In genomic region chr15:95856684-95857595, GRCm38 (mm10) we compare ENCODE assay signal across 13 mouse cellular contexts.
DNase-seq lines count a peak whose midpoint lies in the region; ATAC-seq and TF ChIP-seq lines count a peak whose summit lies in the region.
"Had no signal": no experiment of that assay in that cellular context is flagged by ENCODE, and none has a peak within 500 bp of the region (broad histone marks: within the 10 kb centered on the region; RNA-seq: fewer than 3 reads in every experiment).

No protein-coding gene starts in this region.

- H3K9ac ChIP-seq in heart, embryonic 12.5 days: no peak overlapping the region
- no peak overlapping the region for H3K9ac ChIP-seq in liver, embryonic 11.5 days (ENCODE audit: low read depth, low read length)
- H3K9ac ChIP-seq in embryonic facial prominence, embryonic 14.5 days (ENCODE audit: low read depth, low read length): no peak overlapping the region

- DNase-seq in heart, postnatal 36 days: no peak
- DNase-seq in liver, embryonic 11.5 days (ENCODE audit: low spot score): no peak
- no peak for DNase-seq in liver
- peak; percentile 57 for DNase-seq in embryonic facial prominence, embryonic 14.5 days (ENCODE audit: low spot score)
- no peak for DNase-seq in adrenal gland, postnatal 36 days
- DNase-seq: adrenal gland, postnatal 14 days; cerebellum, adult 9-11 months; thymus, postnatal 4 days had no signal

- H3K4me3 ChIP-seq in heart, embryonic 12.5 days: no peak overlapping the region
- no peak overlapping the region for H3K4me3 ChIP-seq in liver, embryonic 11.5 days (ENCODE audit: low read depth, low read length)
- H3K4me3 ChIP-seq in embryonic facial prominence, embryonic 14.5 days (ENCODE audit: low read depth, low read length): no peak overlapping the region
- no peak overlapping the region for H3K4me3 ChIP-seq in olfactory bulb, adult 2 months (ENCODE audit: insufficient read depth, low read depth, low read length)
- H3K4me3 ChIP-seq: myocyte had no signal

- no peak overlapping the region for H3K4me2 ChIP-seq in heart, embryonic 12.5 days
- no peak overlapping the region for H3K4me2 ChIP-seq in liver, embryonic 11.5 days
- H3K4me2 ChIP-seq in embryonic facial prominence, embryonic 14.5 days (ENCODE audit: low read depth, low read length): no peak overlapping the region

- ATAC-seq in heart, embryonic 12.5 days (ENCODE audit: insufficient number of reproducible peaks, low FRiP score): peak; percentile 61; the same call in 1 of the 2 replicates
- ATAC-seq in liver, embryonic 11.5 days (replicated peaks; ENCODE audit: low FRiP score): peak; percentile 20; the same call in 1 of the 2 replicates
- ATAC-seq in embryonic facial prominence, embryonic 14.5 days (ENCODE audit: low read depth): peak; percentile 76; the same call in 1 of the 2 replicates
- no peak for ATAC-seq in granulocyte monocyte progenitor cell, adult 5-6 weeks (replicated peaks; ENCODE audit: poor library complexity, severe bottlenecking)

- H3K4me1 ChIP-seq in heart, embryonic 12.5 days (replicated peaks): peaks cover 19% of the 10 kb centered on the region
- H3K4me1 ChIP-seq in liver, embryonic 11.5 days (replicated peaks; ENCODE audit: control insufficient read depth, insufficient read depth, low read length): peaks cover 11% of the 10 kb centered on the region
- peaks cover 7% of the 10 kb centered on the region for H3K4me1 ChIP-seq in embryonic facial prominence, embryonic 14.5 days (ENCODE audit: control insufficient read depth, insufficient read depth, low read length)
- H3K4me1 ChIP-seq in olfactory bulb, adult 2 months (ENCODE audit: control insufficient read depth, insufficient read depth, low read length): peaks cover 9% of the 10 kb centered on the region

- peaks cover 5% of the 10 kb centered on the region for H3K9me3 ChIP-seq in heart, embryonic 12.5 days (replicated peaks)
- H3K9me3 ChIP-seq in liver, embryonic 11.5 days (ENCODE audit: control insufficient read depth, low read length): no peaks in the 10 kb centered on the region
- no peaks in the 10 kb centered on the region for H3K9me3 ChIP-seq in embryonic facial prominence, embryonic 14.5 days (ENCODE audit: control insufficient read depth, low read length)

- no peaks in the 10 kb centered on the region for H3K27me3 ChIP-seq in heart, embryonic 12.5 days (replicated peaks)
- H3K27me3 ChIP-seq in liver, embryonic 11.5 days (replicated peaks; ENCODE audit: control insufficient read depth, insufficient read depth, low read length): no peaks in the 10 kb centered on the region
- no peaks in the 10 kb centered on the region for H3K27me3 ChIP-seq in embryonic facial prominence, embryonic 14.5 days (replicated peaks; ENCODE audit: control insufficient read depth, insufficient read depth, low read length)

- no peak for TF ChIP-seq POLR2A in olfactory bulb, adult 2 months (IDR thresholded peaks at IDR 0.05; ENCODE audit: insufficient read depth, low read depth, low read length)

- TF ChIP-seq CTCF in olfactory bulb, adult 2 months (IDR thresholded peaks at IDR 0.05; ENCODE audit: insufficient read depth, low read depth, low read length): no peak

- WGBS in heart, embryonic 12.5 days: 68% methylated on average over 8 of the region's 8 CpGs
- WGBS in liver, embryonic 11.5 days: 73% methylated on average over 8 of the region's 8 CpGs
- 73% methylated on average over 7 of the region's 8 CpGs for WGBS in embryonic facial prominence, embryonic 14.5 days
- WGBS in olfactory bulb, adult 2 months: 57% methylated on average over 8 of the region's 8 CpGs

- peak overlapping the region; percentile 64; the same call in 1 of the 2 replicates for H3K27ac ChIP-seq in heart, embryonic 12.5 days (ENCODE audit: poor library complexity, severe bottlenecking)
- no peak overlapping the region for H3K27ac ChIP-seq in liver, embryonic 11.5 days (ENCODE audit: low read depth, low read length)
- no peak overlapping the region; the same call in 1 of the 2 replicates for H3K27ac ChIP-seq in embryonic facial prominence, embryonic 14.5 days (replicated peaks; ENCODE audit: low read depth, low read length)
- peak overlapping the region; percentile 89 for H3K27ac ChIP-seq in olfactory bulb, adult 2 months (ENCODE audit: insufficient read depth, low read depth, low read length)
- H3K27ac ChIP-seq: macrophage had no signal

- H3K36me3 ChIP-seq in heart, embryonic 12.5 days: no peaks in the 10 kb centered on the region
- no peaks in the 10 kb centered on the region for H3K36me3 ChIP-seq in liver, embryonic 11.5 days (ENCODE audit: control insufficient read depth, insufficient read depth, low read length)
- H3K36me3 ChIP-seq in embryonic facial prominence, embryonic 14.5 days (ENCODE audit: control insufficient read depth, insufficient read depth, low read length): no peaks in the 10 kb centered on the region

- intact Hi-C loops in heart, postnatal 36 days (cut with DNase I): no loop called here

Comparison
In these comparisons a context has a peak if more than half of its experiments do, and no peak if none do; other contexts are left out.
1. H3K27ac ChIP-seq: peak in heart, embryonic 12.5 days (single experiment) and olfactory bulb, adult 2 months (single experiment); none in liver, embryonic 11.5 days (single experiment) and embryonic facial prominence, embryonic 14.5 days (single experiment).